In the genomic region with DNA sequence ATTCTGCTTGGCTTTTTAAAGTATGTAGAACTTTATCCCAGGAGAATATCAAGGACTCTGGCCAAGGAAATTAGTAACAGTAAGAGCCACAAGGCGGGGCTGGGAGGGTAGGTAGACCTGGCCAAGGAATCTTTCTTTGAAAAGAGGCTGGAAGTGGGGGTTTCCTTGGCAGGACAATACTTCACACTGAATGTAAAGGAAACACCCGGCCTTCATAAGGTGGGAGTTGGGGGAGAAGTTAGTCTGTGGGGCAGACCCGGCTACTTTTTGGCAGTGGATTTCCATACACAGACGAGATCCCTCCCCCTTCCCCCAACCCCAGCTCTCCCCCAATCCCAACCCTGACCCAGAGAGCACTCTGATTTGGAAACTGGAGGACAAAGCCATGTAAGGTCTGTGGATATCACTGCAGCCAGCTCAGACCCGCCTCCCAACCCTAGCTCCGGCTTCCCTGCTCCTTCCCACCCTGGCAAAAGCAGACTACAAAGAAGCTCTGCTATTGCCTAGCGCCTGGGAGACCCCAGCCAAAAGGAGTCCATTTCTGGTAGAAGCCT, we compare ENCODE assay signal across 9 mouse cellular contexts. TPM values are rescaled to one million over a fixed set of nuclear protein-coding genes. Genes with fewer than 3 reads are reported as not detected.
A peak's percentile ranks its signal among the peaks of the same experiment; 100 is the strongest.
DNase-seq lines count a peak whose midpoint lies in the region; ATAC-seq lines count a peak whose summit lies in the region.
"Had no signal": no experiment of that assay in that cellular context is flagged by ENCODE, and none has a peak within 500 bp of the region (broad histone marks: within the 10 kb centered on the region; RNA-seq: fewer than 3 reads in every experiment).

Gene Aoc3, plus strand, starts transcription at position 235 of the 554 bp plus-strand sequence.

- intact Hi-C loops in heart, postnatal 36 days (cut with DNase I): no loop called here

- H3K4me1 ChIP-seq in embryonic facial prominence, embryonic 13.5 days: peaks cover 14% of the 10 kb centered on the region
- peaks cover 22% of the 10 kb centered on the region for H3K4me1 ChIP-seq in embryonic facial prominence, embryonic 10.5 days
- 0 out of 2 replicates have a peak, but pooled peaks cover 2% of the 10 kb centered on the region for H3K4me1 ChIP-seq in forebrain, embryonic 11.5 days (replicated peaks; ENCODE audit: control insufficient read depth, insufficient read depth, low read length)

- DNase-seq in embryonic facial prominence, embryonic 10.5 days (ENCODE audit: low spot score): no peak
- DNase-seq in urinary bladder, postnatal 14 days (ENCODE audit: low spot score): peak; percentile 38
- DNase-seq in urinary bladder, adult 18-20 months (ENCODE audit: low spot score in 2 of 2): no peak
- peak; percentile 38 to 53 for DNase-seq in heart, postnatal 36 days
- no peak for DNase-seq in MN1 (ENCODE audit: low spot score)
- DNase-seq in forebrain, embryonic 11.5 days (ENCODE audit: low spot score): no peak

- 70% methylated on average over 7 of the region's 7 CpGs for WGBS in embryonic facial prominence, embryonic 13.5 days
- 78% methylated on average over 7 of the region's 7 CpGs for WGBS in embryonic facial prominence, embryonic 10.5 days
- 77% methylated on average over 7 of the region's 7 CpGs for WGBS in forebrain, embryonic 11.5 days

- no peak within 1 kb of the TSS for H3K4me3 ChIP-seq in embryonic facial prominence, embryonic 13.5 days
- no peak within 1 kb of the TSS for H3K4me3 ChIP-seq in embryonic facial prominence, embryonic 10.5 days
- H3K4me3 ChIP-seq in forebrain, embryonic 11.5 days (ENCODE audit: low read depth, low read length): no peak within 1 kb of the TSS
- H3K4me3 ChIP-seq: neural tube, embryonic 12.5 days had no signal

- no peak within 1 kb of the TSS for H3K4me2 ChIP-seq in embryonic facial prominence, embryonic 13.5 days
- H3K4me2 ChIP-seq in forebrain, embryonic 11.5 days (ENCODE audit: low read depth, low read length, severe bottlenecking): no peak within 1 kb of the TSS
- H3K4me2 ChIP-seq: neural tube, embryonic 12.5 days had no signal

- no peak within 1 kb of the TSS for H3K9ac ChIP-seq in embryonic facial prominence, embryonic 13.5 days
- no peak within 1 kb of the TSS for H3K9ac ChIP-seq in forebrain, embryonic 11.5 days (ENCODE audit: low read length)
- H3K9ac ChIP-seq: neural tube, embryonic 12.5 days had no signal

- no peaks in the 10 kb centered on the region for H3K27me3 ChIP-seq in embryonic facial prominence, embryonic 13.5 days
- H3K27me3 ChIP-seq in embryonic facial prominence, embryonic 10.5 days (replicated peaks; ENCODE audit: low read depth, poor library complexity, severe bottlenecking): 0 out of 2 replicates have a peak, but pooled peaks cover 3% of the 10 kb centered on the region
- H3K27me3 ChIP-seq in forebrain, embryonic 11.5 days (ENCODE audit: control insufficient read depth, insufficient read depth, low read length): no peaks in the 10 kb centered on the region
- H3K27me3 ChIP-seq: neural tube, embryonic 12.5 days had no signal

- H3K27ac ChIP-seq in embryonic facial prominence, embryonic 13.5 days: peak within 1 kb of the TSS; percentile 44; the same call in 1 of the 2 replicates
- H3K27ac ChIP-seq in embryonic facial prominence, embryonic 10.5 days (replicated peaks): no peak within 1 kb of the TSS
- no peak within 1 kb of the TSS for H3K27ac ChIP-seq in forebrain, embryonic 11.5 days (ENCODE audit: low read depth, low read length)
- H3K27ac ChIP-seq: neural tube, embryonic 12.5 days had no signal

- peaks cover 5% of the 10 kb centered on the region for H3K36me3 ChIP-seq in embryonic facial prominence, embryonic 13.5 days
- peaks cover 23% of the 10 kb centered on the region for H3K36me3 ChIP-seq in embryonic facial prominence, embryonic 10.5 days (replicated peaks)
- no peaks in the 10 kb centered on the region for H3K36me3 ChIP-seq in forebrain, embryonic 11.5 days (ENCODE audit: control insufficient read depth, insufficient read depth, low read length)

- peak; percentile 45; the same call in 1 of the 2 replicates for ATAC-seq in embryonic facial prominence, embryonic 13.5 days (ENCODE audit: insufficient number of reproducible peaks, insufficient read depth, low FRiP score, low TSS enrichment, low read depth)
- no peak for ATAC-seq in erythroid progenitor cell, adult 5-6 weeks (replicated peaks; ENCODE audit: low FRiP score, poor library complexity, severe bottlenecking)
- ATAC-seq in forebrain, embryonic 11.5 days (replicated peaks; ENCODE audit: low FRiP score): no peak

- H3K9me3 ChIP-seq in embryonic facial prominence, embryonic 13.5 days: no peaks in the 10 kb centered on the region
- no peaks in the 10 kb centered on the region for H3K9me3 ChIP-seq in embryonic facial prominence, embryonic 10.5 days
- H3K9me3 ChIP-seq in forebrain, embryonic 11.5 days (ENCODE audit: control insufficient read depth, low read length): no peaks in the 10 kb centered on the region
- H3K9me3 ChIP-seq: neural tube, embryonic 12.5 days had no signal

RNA-seq across cellular contexts. Expression of gene Aoc3, which starts in this region (rescaled TPM):
- polyA plus RNA-seq in embryonic facial prominence, embryonic 13.5 days (2015; fragmentation: Nextera tagmentation; extraction: Ambion mirVana): 0.10 and 0.15 TPM in 2 replicates
- 0.04 TPM in 1 of 2 replicates, not detected in the other for polyA plus RNA-seq in embryonic facial prominence, embryonic 10.5 days (2016; fragmentation: Nextera tagmentation; extraction: Ambion mirVana)
- total RNA-seq in heart, postnatal 36 days (2021): 10 to 100 TPM; 13.5 to 16.7 TPM
- 2.5 TPM in 1 of 2 replicates, not detected in the other for total RNA-seq in erythroid progenitor cell, adult 5-6 weeks (2015; ENCODE audit: low replicate concordance)
- 0.51 TPM in 1 of 2 replicates, not detected in the other for total RNA-seq in erythroid progenitor cell, adult 5-6 weeks (2017; ENCODE audit: low replicate concordance)
- polyA plus RNA-seq in forebrain, embryonic 11.5 days (2014; fragmentation: Nextera tagmentation; extraction: Ambion mirVana): not detected in 2 replicates
- polyA plus RNA-seq: neural tube, embryonic 12.5 days had no signal

Comparison
In these comparisons a context has a peak if more than half of its experiments do, and no peak if none do; other contexts are left out.
1. RNA of gene Aoc3 (total RNA-seq): 13.5 to 16.7 TPM in heart, postnatal 36 days; 0.51 to 2.5 TPM in erythroid progenitor cell, adult 5-6 weeks; every median in the first group is over 4 times any median in the second.
2. DNase-seq: peak in urinary bladder, postnatal 14 days (single experiment) and heart, postnatal 36 days (2 of 2); none in embryonic facial prominence, embryonic 10.5 days (single experiment), urinary bladder, adult 18-20 months (0 of 2), MN1 (single experiment) and forebrain, embryonic 11.5 days (single experiment).
3. Peak in ATAC-seq and H3K27ac ChIP-seq in embryonic facial prominence, embryonic 13.5 days; RNA of the gene not detected or under 1 TPM.